Mouse (Mus musculus): ENCODE results near the gene Slc25a44. TPM values are rescaled to one million over a fixed set of nuclear protein-coding genes. Genes with fewer than 3 reads are reported as not detected.

Gene Slc25a44
- polyA plus RNA-seq (2015; fragmentation: Nextera tagmentation; extraction: Ambion mirVana): 18.0 and 20.0 TPM in 2 replicates

DNA sequence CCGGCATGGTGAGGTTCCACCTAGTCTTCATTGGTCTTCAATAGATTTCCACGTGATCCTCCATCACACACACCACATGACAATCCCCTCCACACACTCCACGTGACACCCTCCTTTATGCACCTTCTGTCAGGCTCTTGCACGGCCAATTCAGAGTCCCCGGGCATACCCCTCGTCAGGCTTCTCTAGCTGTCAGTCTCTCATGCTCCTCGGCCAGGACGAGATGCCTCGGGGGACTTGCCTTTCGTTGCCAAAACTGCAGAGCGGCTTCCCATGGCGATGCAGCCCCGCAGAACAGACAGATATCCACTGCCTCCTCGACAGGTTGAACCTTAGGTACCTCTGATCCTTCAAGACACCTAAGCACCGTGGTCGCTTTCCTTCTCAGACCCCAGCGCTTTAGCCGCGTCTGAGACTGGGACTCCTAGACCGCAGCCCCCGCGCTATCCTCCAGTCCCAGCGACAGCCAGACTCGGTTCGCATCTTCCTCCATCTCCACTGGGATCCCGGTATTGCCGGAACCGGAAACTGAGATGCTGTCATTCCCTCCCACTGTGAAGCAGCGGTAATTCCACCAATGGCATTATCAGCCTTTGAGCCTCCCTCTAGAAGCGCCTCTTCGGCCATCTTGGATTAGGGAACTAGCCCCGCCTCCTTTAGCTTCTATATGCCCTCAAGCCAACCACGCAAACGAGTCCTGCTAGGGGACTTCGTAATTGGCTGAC is at the start of gene Slc25a44:
Slc25a44 (minus strand) TSS at position 535 of the 725 bp plus-strand sequence.
- peaks cover 13% of the 10 kb centered on the region; the same call in 1 of the 2 replicates for H3K36me3 ChIP-seq (ENCODE audit: control insufficient read depth, insufficient read depth, low read length)
- peaks cover 33% of the 10 kb centered on the region for H3K4me1 ChIP-seq (ENCODE audit: control insufficient read depth, insufficient read depth, low read length)
- H3K27ac ChIP-seq (ENCODE audit: low read length): peak within 1 kb of the TSS; percentile 64
- no peaks in the 10 kb centered on the region for H3K27me3 ChIP-seq (ENCODE audit: control insufficient read depth, insufficient read depth, low read length)
- peak; percentile 97 for ATAC-seq (ENCODE audit: insufficient read depth, low FRiP score)
- no peaks in the 10 kb centered on the region for H3K9me3 ChIP-seq (replicated peaks; ENCODE audit: control insufficient read depth, low read length)
- H3K4me2 ChIP-seq (ENCODE audit: low read depth, low read length): peak within 1 kb of the TSS; percentile 99
- H3K9ac ChIP-seq (ENCODE audit: low read length): peak within 1 kb of the TSS; percentile 79
- 1% methylated on average over 35 of the region's 35 CpGs for WGBS
- H3K4me3 ChIP-seq (replicated peaks; ENCODE audit: low read length): peak within 1 kb of the TSS; percentile 89

DNA sequence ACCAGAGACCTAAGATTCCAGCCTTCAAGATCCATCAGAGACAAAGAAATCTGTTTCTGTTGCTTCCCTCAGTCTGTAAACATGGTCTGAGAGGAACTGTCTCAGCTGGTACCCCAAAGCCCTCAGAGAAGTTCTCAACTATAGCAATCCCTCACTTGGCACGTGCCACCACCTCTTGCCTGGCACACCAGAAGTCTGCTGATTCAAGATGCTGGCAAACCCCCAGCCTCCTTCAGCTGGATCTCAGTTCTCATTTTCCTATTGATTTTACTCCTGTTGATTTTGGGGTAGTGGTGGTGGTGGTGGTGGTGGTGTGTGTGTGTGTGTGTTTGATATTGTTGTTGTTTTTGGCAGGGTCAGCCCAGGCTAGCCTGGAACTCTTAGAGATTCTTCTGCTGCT is 48.6 kb upstream of the Slc25a44 start:
- 87% methylated on average over 1 of the region's 1 CpGs for WGBS
- Histone ChIP-seq H3K4me2 (ENCODE audit: low read depth, low read length) (no peak overlapping the region), H3K27me3 (ENCODE audit: control insufficient read depth, insufficient read depth, low read length) (no peaks in the 10 kb centered on the region), H3K36me3 (ENCODE audit: control insufficient read depth, insufficient read depth, low read length) (no peaks in the 10 kb centered on the region), H3K27ac (ENCODE audit: low read length) (no peak overlapping the region), H3K4me1 (ENCODE audit: control insufficient read depth, insufficient read depth, low read length) (0 out of 2 replicates have a peak, but pooled peaks cover 2% of the 10 kb centered on the region), H3K4me3 (replicated peaks; ENCODE audit: low read length) (no peak overlapping the region), H3K9me3 (replicated peaks; ENCODE audit: control insufficient read depth, low read length) (no peaks in the 10 kb centered on the region), H3K9ac (ENCODE audit: low read length) (no peak overlapping the region)
- ATAC-seq (ENCODE audit: insufficient read depth, low FRiP score): no peak

DNA sequence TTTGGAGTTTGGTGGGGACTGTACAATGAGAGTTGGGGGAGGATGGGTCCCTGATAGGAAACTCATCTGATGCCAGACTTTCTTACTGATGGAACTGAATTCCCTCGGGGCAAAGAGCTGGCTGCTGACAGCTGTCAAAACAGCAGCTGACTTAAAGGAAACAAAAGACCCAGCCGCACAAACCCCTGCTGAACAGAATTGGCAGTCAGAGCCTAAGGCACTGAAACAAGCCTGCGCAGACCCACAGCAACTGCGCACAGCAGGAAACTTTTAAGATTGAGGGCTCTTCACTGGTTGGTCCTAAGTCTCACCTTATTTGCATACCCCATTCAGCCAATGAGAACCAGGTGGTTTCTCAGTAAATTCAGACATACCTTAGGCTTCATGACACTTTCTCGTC is 48.1 kb upstream of the Slc25a44 start:
- 40% methylated on average over 5 of the region's 5 CpGs for WGBS
- Histone ChIP-seq H3K36me3 (ENCODE audit: control insufficient read depth, insufficient read depth, low read length) (no peaks in the 10 kb centered on the region), H3K9ac (ENCODE audit: low read length) (no peak overlapping the region), H3K4me2 (ENCODE audit: low read depth, low read length) (no peak overlapping the region), H3K9me3 (replicated peaks; ENCODE audit: control insufficient read depth, low read length) (no peaks in the 10 kb centered on the region), H3K4me1 (ENCODE audit: control insufficient read depth, insufficient read depth, low read length) (0 out of 2 replicates have a peak, but pooled peaks cover 2% of the 10 kb centered on the region), H3K27me3 (ENCODE audit: control insufficient read depth, insufficient read depth, low read length) (no peaks in the 10 kb centered on the region), H3K27ac (ENCODE audit: low read length) (no peak overlapping the region), H3K4me3 (replicated peaks; ENCODE audit: low read length) (no peak overlapping the region)
- ATAC-seq (ENCODE audit: insufficient read depth, low FRiP score): no peak

DNA sequence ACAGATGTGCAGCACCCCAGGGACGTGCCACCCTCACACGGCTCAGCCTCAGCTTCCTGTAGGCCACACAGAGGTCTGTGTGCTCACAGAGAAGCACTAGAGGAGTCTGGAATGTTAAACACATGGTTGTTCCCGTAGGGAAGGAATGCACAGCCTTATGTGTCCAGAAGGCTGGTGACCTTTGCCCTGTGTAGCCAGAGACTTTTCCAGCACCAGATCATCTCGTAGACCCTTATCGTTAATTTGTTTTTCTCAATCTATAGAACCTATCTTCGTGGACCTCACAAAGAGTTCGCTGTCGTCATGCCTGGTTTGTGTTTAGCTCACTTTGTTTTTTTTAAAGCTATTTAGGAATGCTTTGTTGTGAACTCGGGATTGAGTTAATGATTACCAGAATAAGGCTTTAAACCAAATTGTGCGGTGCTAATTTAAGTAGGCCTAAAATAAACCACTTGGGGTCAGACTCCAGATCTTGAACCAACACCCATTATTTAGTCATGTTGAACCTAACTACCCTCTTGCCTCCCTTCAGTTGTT is 46.1 kb upstream of the Slc25a44 start:
- Histone ChIP-seq H3K4me1 (ENCODE audit: control insufficient read depth, insufficient read depth, low read length) (no peaks in the 10 kb centered on the region), H3K36me3 (ENCODE audit: control insufficient read depth, insufficient read depth, low read length) (no peaks in the 10 kb centered on the region), H3K27ac (ENCODE audit: low read length) (no peak overlapping the region), H3K9me3 (replicated peaks; ENCODE audit: control insufficient read depth, low read length) (no peaks in the 10 kb centered on the region), H3K9ac (ENCODE audit: low read length) (no peak overlapping the region; the same call in 1 of the 2 replicates), H3K4me3 (replicated peaks; ENCODE audit: low read length) (no peak overlapping the region), H3K4me2 (ENCODE audit: low read depth, low read length) (no peak overlapping the region), H3K27me3 (ENCODE audit: control insufficient read depth, insufficient read depth, low read length) (no peaks in the 10 kb centered on the region)
- ATAC-seq (ENCODE audit: insufficient read depth, low FRiP score): peak; percentile 38; the same call in 1 of the 2 replicates
- 44% methylated on average over 10 of the region's 10 CpGs for WGBS

DNA sequence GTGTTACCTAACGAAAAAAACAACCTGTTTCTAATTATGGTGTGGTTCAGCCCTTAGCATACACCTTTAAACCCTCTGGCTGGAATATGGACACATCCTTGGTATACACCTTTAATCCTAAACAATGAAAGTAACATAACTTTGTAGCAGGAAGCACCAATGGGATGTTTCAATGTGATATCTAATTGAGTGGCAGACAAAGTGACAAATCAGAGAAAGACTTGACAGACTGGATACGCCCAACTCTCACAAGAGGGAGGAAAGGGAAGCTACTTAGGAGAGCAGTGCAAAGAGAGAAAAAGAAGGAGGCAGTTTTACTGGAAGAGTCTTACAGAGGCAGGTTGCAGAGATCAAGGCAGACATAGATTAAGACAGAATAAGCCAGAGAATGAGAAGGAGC is 44.5 kb upstream of the Slc25a44 start:
- H3K4me1 ChIP-seq (ENCODE audit: control insufficient read depth, insufficient read depth, low read length): no peaks in the 10 kb centered on the region
- ATAC-seq (ENCODE audit: insufficient read depth, low FRiP score): no peak
- 87% methylated on average over 2 of the region's 2 CpGs for WGBS
- H3K9ac ChIP-seq (ENCODE audit: low read length): no peak overlapping the region
- H3K27me3 ChIP-seq (ENCODE audit: control insufficient read depth, insufficient read depth, low read length): no peaks in the 10 kb centered on the region
- H3K36me3 ChIP-seq (ENCODE audit: control insufficient read depth, insufficient read depth, low read length): no peaks in the 10 kb centered on the region
- no peak overlapping the region for H3K4me2 ChIP-seq (ENCODE audit: low read depth, low read length)
- H3K27ac ChIP-seq (ENCODE audit: low read length): no peak overlapping the region
- H3K4me3 ChIP-seq (replicated peaks; ENCODE audit: low read length): no peak overlapping the region
- no peaks in the 10 kb centered on the region for H3K9me3 ChIP-seq (replicated peaks; ENCODE audit: control insufficient read depth, low read length)

DNA sequence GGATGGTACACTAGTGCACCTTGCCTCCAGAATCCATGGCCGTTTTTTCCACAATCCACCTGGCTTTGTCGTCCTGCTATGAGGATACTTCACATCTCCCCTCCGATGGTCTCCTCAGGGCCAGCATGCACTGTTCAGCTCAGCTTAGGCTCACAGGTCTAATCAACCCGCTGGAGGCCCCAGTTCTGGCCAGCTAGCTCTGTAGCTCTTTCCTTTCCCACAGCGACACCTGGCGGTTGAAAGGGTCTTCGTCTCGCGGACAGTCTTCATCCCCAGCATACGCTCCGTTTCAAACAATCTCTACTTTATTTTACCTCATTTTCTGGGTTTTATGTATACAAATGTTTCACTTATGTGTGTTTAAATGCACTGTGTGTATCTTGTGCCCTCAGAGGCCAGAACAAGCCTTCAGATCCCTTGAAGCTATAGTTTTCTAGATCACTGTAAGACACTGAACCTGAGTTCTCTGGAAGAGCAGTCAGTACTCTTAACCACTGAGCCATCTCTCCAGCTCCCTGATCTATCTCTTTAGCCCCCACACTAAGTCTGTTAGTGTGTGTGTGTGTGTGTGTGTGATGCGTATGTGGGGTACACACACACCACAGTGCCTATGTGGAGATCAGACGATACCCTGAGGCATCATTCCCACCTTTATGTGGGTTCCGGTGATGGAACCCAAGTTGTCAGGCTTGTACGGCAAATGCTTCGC is 42.3 kb upstream of the Slc25a44 start:
- no peak overlapping the region for H3K4me2 ChIP-seq (ENCODE audit: low read depth, low read length)
- H3K27me3 ChIP-seq (ENCODE audit: control insufficient read depth, insufficient read depth, low read length): no peaks in the 10 kb centered on the region
- no peaks in the 10 kb centered on the region for H3K9me3 ChIP-seq (replicated peaks; ENCODE audit: control insufficient read depth, low read length)
- no peak overlapping the region for H3K9ac ChIP-seq (ENCODE audit: low read length)
- H3K36me3 ChIP-seq (ENCODE audit: control insufficient read depth, insufficient read depth, low read length): no peaks in the 10 kb centered on the region
- H3K4me3 ChIP-seq (replicated peaks; ENCODE audit: low read length): no peak overlapping the region
- peak; percentile 86 for ATAC-seq (ENCODE audit: insufficient read depth, low FRiP score)
- WGBS: 29% methylated on average over 16 of the region's 16 CpGs
- no peak overlapping the region for H3K27ac ChIP-seq (ENCODE audit: low read length)
- H3K4me1 ChIP-seq (ENCODE audit: control insufficient read depth, insufficient read depth, low read length): no peaks in the 10 kb centered on the region

DNA sequence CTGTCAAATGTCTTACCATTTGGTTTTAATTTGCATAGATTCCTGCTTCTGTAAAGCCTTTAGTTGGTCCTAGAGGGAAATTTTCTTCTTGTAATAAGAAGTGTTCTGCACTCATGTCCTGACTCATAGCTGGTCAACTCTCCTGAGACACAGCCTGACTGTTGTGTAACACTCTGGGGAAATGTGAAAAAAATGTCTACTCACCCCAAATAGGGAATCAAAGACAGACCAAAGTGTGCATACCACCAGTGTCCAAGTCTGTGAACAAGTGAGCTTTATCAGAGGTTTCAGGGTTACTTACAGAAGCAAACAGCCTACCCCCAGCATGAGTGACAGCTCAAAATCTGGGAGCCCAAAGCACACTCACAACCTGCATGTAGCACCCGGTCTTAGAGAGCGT is 40.2 kb upstream of the Slc25a44 start:
- H3K9ac ChIP-seq (ENCODE audit: low read length): no peak overlapping the region
- 74% methylated on average over 2 of the region's 2 CpGs for WGBS
- H3K4me1 ChIP-seq (ENCODE audit: control insufficient read depth, insufficient read depth, low read length): no peaks in the 10 kb centered on the region
- no peak overlapping the region for H3K4me2 ChIP-seq (ENCODE audit: low read depth, low read length)
- no peak overlapping the region for H3K4me3 ChIP-seq (replicated peaks; ENCODE audit: low read length)
- no peaks in the 10 kb centered on the region for H3K9me3 ChIP-seq (replicated peaks; ENCODE audit: control insufficient read depth, low read length)
- no peaks in the 10 kb centered on the region; the same call in 1 of the 2 replicates for H3K27me3 ChIP-seq (ENCODE audit: control insufficient read depth, insufficient read depth, low read length)
- no peak for ATAC-seq (ENCODE audit: insufficient read depth, low FRiP score)
- H3K36me3 ChIP-seq (ENCODE audit: control insufficient read depth, insufficient read depth, low read length): no peaks in the 10 kb centered on the region
- no peak overlapping the region for H3K27ac ChIP-seq (ENCODE audit: low read length)

DNA sequence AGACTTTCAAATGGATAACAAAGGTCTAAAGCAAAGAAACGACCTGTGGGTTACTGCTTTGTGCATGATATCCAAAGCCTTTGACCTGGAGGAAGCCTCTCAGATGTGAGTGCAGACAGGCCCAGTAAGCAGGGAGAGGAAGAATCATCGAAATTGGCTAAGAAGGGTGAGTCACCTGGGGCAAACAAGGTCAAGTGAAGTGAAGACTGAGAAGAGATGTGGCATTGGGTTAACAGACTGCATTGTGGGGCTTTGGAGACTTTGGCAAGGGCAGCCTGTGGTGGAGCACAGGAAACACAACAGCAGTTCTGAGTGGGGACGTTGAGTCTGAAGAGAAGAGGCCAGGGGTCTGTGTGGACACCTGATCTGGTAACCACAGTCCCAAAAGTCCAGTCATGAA is 39.5 kb upstream of the Slc25a44 start:
- 48% methylated on average over 3 of the region's 3 CpGs for WGBS
- Histone ChIP-seq H3K27ac (ENCODE audit: low read length) (no peak overlapping the region), H3K4me2 (ENCODE audit: low read depth, low read length) (no peak overlapping the region), H3K9ac (ENCODE audit: low read length) (no peak overlapping the region), H3K27me3 (ENCODE audit: control insufficient read depth, insufficient read depth, low read length) (no peaks in the 10 kb centered on the region; the same call in 1 of the 2 replicates), H3K4me1 (ENCODE audit: control insufficient read depth, insufficient read depth, low read length) (no peaks in the 10 kb centered on the region), H3K36me3 (ENCODE audit: control insufficient read depth, insufficient read depth, low read length) (no peaks in the 10 kb centered on the region), H3K9me3 (replicated peaks; ENCODE audit: control insufficient read depth, low read length) (no peaks in the 10 kb centered on the region), H3K4me3 (replicated peaks; ENCODE audit: low read length) (no peak overlapping the region)
- no peak for ATAC-seq (ENCODE audit: insufficient read depth, low FRiP score)

Data from stomach, embryonic 16.5 days (tissue).